Mouse (Mus musculus) layer of hippocampus, adult 11-12 months (tissue): Measurements from ENCODE around the gene Rpl35.

Experiments
- DNase-seq: peaks from one replicate; pipeline ENCODE4 v3.0.0; 2022; ENCODE audit warnings: low spot score

Gene Rpl35

GRCm38 (mm10) chr2:38997386-38998374, 7.7 kb downstream of the Rpl35 start, which contains the start of gene Wdr38:
Gene Wdr38, plus strand, starts transcription at chr2:38997476.
- peak; percentile 90 for DNase-seq

- no peak for DNase-seq
Measured at GRCm38 (mm10) chr2:38992452-38992851, 13.0 kb downstream of the Rpl35 start.

- DNase-seq, result no peak
Measured at GRCm38 (mm10) chr2:38992004-38992403, 13.4 kb downstream of the Rpl35 start.

GRCm38 (mm10) chr2:38988929-38989328, 16.5 kb downstream of the Rpl35 start:
- no peak for DNase-seq

GRCm38 (mm10) chr2:38987803-38988510, 17.5 kb downstream of the Rpl35 start:
- DNase-seq, result no peak

- no peak for DNase-seq
Measured at GRCm38 (mm10) chr2:38987371-38987770, 18.1 kb downstream of the Rpl35 start.

GRCm38 (mm10) chr2:38986580-38986979, 18.8 kb downstream of the Rpl35 start:
- no peak for DNase-seq

GRCm38 (mm10) chr2:38983456-38983855, 22.0 kb downstream of the Rpl35 start:
- DNase-seq, result no peak

- no peak for DNase-seq
Measured at GRCm38 (mm10) chr2:38977837-38978236, 27.6 kb downstream of the Rpl35 start.

GRCm38 (mm10) chr2:38975941-38976805, 29.3 kb downstream of the Rpl35 start:
- DNase-seq, result no peak

- no peak for DNase-seq
Measured at GRCm38 (mm10) chr2:38975181-38975580, 30.2 kb downstream of the Rpl35 start.

GRCm38 (mm10) chr2:38974171-38974570, 31.3 kb downstream of the Rpl35 start:
- no peak for DNase-seq

- no peak for DNase-seq
Measured at GRCm38 (mm10) chr2:38973701-38974100, 31.7 kb downstream of the Rpl35 start.

- no peak for DNase-seq
Measured at GRCm38 (mm10) chr2:38973223-38973622, 32.2 kb downstream of the Rpl35 start.

- no peak for DNase-seq
Measured at GRCm38 (mm10) chr2:38970057-38970456, 35.4 kb downstream of the Rpl35 start.

GRCm38 (mm10) chr2:38969650-38970049, 35.8 kb downstream of the Rpl35 start:
- DNase-seq, result no peak

GRCm38 (mm10) chr2:38964198-38964597, 41.2 kb downstream of the Rpl35 start:
- DNase-seq, result no peak

GRCm38 (mm10) chr2:38957671-38958223, 47.7 kb downstream of the Rpl35 start:
- no peak for DNase-seq

GRCm38 (mm10) chr2:38956062-38956461, 49.4 kb downstream of the Rpl35 start:
- no peak for DNase-seq

- peak; percentile 64 for DNase-seq
Measured at GRCm38 (mm10) chr2:38953152-38953883, 52.1 kb downstream of the Rpl35 start.
